26 mouse cellular contexts compared by ENCODE assay signal in genomic region chr10:9242596-9243280, GRCm38 (mm10).
DNase-seq lines count a peak whose midpoint lies in the region; ATAC-seq lines count a peak whose summit lies in the region.
"Had no signal": no experiment of that assay in that cellular context is flagged by ENCODE, and none has a peak within 500 bp of the region (broad histone marks: within the 10 kb centered on the region; RNA-seq: fewer than 3 reads in every experiment).

No protein-coding gene starts in this region.

- no peak overlapping the region for H3K4me3 ChIP-seq in forebrain, embryonic 12.5 days (replicated peaks)
- no peak overlapping the region for H3K4me3 ChIP-seq in forebrain, embryonic 10.5 days
- no peak overlapping the region for H3K4me3 ChIP-seq in hindbrain, embryonic 15.5 days
- no peak overlapping the region for H3K4me3 ChIP-seq in hindbrain, embryonic 12.5 days
- H3K4me3 ChIP-seq in forebrain, embryonic 16.5 days (replicated peaks; ENCODE audit: low read length), result no peak overlapping the region
- no peak overlapping the region for H3K4me3 ChIP-seq in midbrain, embryonic 15.5 days
- H3K4me3 ChIP-seq: embryonic facial prominence, embryonic 12.5 days; limb, embryonic 12.5 days; liver, embryonic 15.5 days; neural tube, embryonic 13.5 days had no signal

- no peak overlapping the region for H3K4me2 ChIP-seq in forebrain, embryonic 12.5 days
- no peak overlapping the region for H3K4me2 ChIP-seq in hindbrain, embryonic 15.5 days
- H3K4me2 ChIP-seq in hindbrain, embryonic 12.5 days (replicated peaks), result no peak overlapping the region
- no peak overlapping the region for H3K4me2 ChIP-seq in forebrain, embryonic 16.5 days (ENCODE audit: low read length)
- H3K4me2 ChIP-seq in midbrain, embryonic 15.5 days, result no peak overlapping the region
- H3K4me2 ChIP-seq: embryonic facial prominence, embryonic 12.5 days; limb, embryonic 12.5 days; liver, embryonic 15.5 days; lung, embryonic 14.5 days; neural tube, embryonic 13.5 days had no signal

- intact Hi-C loops in left cerebral cortex, postnatal 14 days (cut with DNase I), result no loop called here

- no peaks in the 10 kb centered on the region for H3K9me3 ChIP-seq in forebrain, embryonic 12.5 days
- no peaks in the 10 kb centered on the region for H3K9me3 ChIP-seq in forebrain, embryonic 10.5 days
- H3K9me3 ChIP-seq in hindbrain, embryonic 15.5 days, result no peaks in the 10 kb centered on the region
- no peaks in the 10 kb centered on the region for H3K9me3 ChIP-seq in hindbrain, embryonic 12.5 days (replicated peaks)
- no peaks in the 10 kb centered on the region for H3K9me3 ChIP-seq in forebrain, embryonic 16.5 days (ENCODE audit: control insufficient read depth, low read length)
- H3K9me3 ChIP-seq in midbrain, embryonic 15.5 days, result no peaks in the 10 kb centered on the region
- H3K9me3 ChIP-seq: embryonic facial prominence, embryonic 12.5 days; G1E; limb, embryonic 12.5 days; liver, embryonic 15.5 days; neural tube, embryonic 13.5 days had no signal

- no peaks in the 10 kb centered on the region for H3K27me3 ChIP-seq in forebrain, embryonic 12.5 days
- H3K27me3 ChIP-seq in forebrain, embryonic 10.5 days (ENCODE audit: poor library complexity, severe bottlenecking), result no peaks in the 10 kb centered on the region
- H3K27me3 ChIP-seq in hindbrain, embryonic 15.5 days, result no peaks in the 10 kb centered on the region
- no peaks in the 10 kb centered on the region for H3K27me3 ChIP-seq in hindbrain, embryonic 12.5 days
- H3K27me3 ChIP-seq in forebrain, embryonic 16.5 days (replicated peaks; ENCODE audit: control insufficient read depth, insufficient read depth, low read length), result no peaks in the 10 kb centered on the region
- no peaks in the 10 kb centered on the region for H3K27me3 ChIP-seq in midbrain, embryonic 15.5 days (replicated peaks)
- H3K27me3 ChIP-seq: embryonic facial prominence, embryonic 12.5 days; limb, embryonic 12.5 days; liver, embryonic 15.5 days; neural tube, embryonic 13.5 days; Patski had no signal

- no peak for DNase-seq in forebrain, embryonic 10.5 days (ENCODE audit: extremely low spot score, low spot score)
- DNase-seq in left cerebral cortex, postnatal 14 days (ENCODE audit: low spot score in 2 of 2), result no peak
- no peak for DNase-seq in frontal cortex, postnatal 25 days (ENCODE audit: low spot score in 2 of 2)
- DNase-seq: adrenal gland, postnatal 10 days; cerebellum, adult 11-12 months; cerebellum, adult 9-11 months; embryo, embryonic 11 days; gastrocnemius, postnatal 10 days; heart, postnatal 14 days; kidney, adult 8-10 months; lung, embryonic 14.5 days; lung, postnatal 14 days; right cerebral cortex, postnatal 4 days had no signal

- no peaks in the 10 kb centered on the region for H3K36me3 ChIP-seq in forebrain, embryonic 12.5 days (replicated peaks)
- H3K36me3 ChIP-seq in forebrain, embryonic 10.5 days (replicated peaks), result no peaks in the 10 kb centered on the region
- H3K36me3 ChIP-seq in hindbrain, embryonic 15.5 days, result no peaks in the 10 kb centered on the region
- H3K36me3 ChIP-seq in hindbrain, embryonic 12.5 days, result no peaks in the 10 kb centered on the region
- no peaks in the 10 kb centered on the region for H3K36me3 ChIP-seq in forebrain, embryonic 16.5 days (ENCODE audit: control insufficient read depth, insufficient read depth)
- no peaks in the 10 kb centered on the region for H3K36me3 ChIP-seq in midbrain, embryonic 15.5 days (replicated peaks)
- H3K36me3 ChIP-seq: embryonic facial prominence, embryonic 12.5 days; G1E; limb, embryonic 12.5 days; liver, embryonic 15.5 days; neural tube, embryonic 13.5 days had no signal

- H3K27ac ChIP-seq in forebrain, embryonic 12.5 days, result no peak overlapping the region
- no peak overlapping the region for H3K27ac ChIP-seq in forebrain, embryonic 10.5 days
- no peak overlapping the region; the same call in 1 of the 2 replicates for H3K27ac ChIP-seq in hindbrain, embryonic 15.5 days (replicated peaks)
- no peak overlapping the region for H3K27ac ChIP-seq in hindbrain, embryonic 12.5 days
- peak overlapping the region; percentile 9; the same call in 1 of the 2 replicates for H3K27ac ChIP-seq in forebrain, embryonic 16.5 days (ENCODE audit: low read length)
- H3K27ac ChIP-seq in midbrain, embryonic 15.5 days, result peak overlapping the region; percentile 55
- H3K27ac ChIP-seq: embryonic facial prominence, embryonic 12.5 days; kidney, postnatal 0 days; limb, embryonic 12.5 days; liver, embryonic 15.5 days; neural tube, embryonic 13.5 days had no signal

- WGBS in forebrain, embryonic 12.5 days, result 82% methylated on average over 7 of the region's 7 CpGs
- 92% methylated on average over 7 of the region's 7 CpGs for WGBS in forebrain, embryonic 10.5 days
- 56% methylated on average over 7 of the region's 7 CpGs for WGBS in hindbrain, embryonic 15.5 days
- 67% methylated on average over 7 of the region's 7 CpGs for WGBS in hindbrain, embryonic 12.5 days
- 70% methylated on average over 7 of the region's 7 CpGs for WGBS in forebrain, embryonic 16.5 days
- WGBS in midbrain, embryonic 15.5 days, result 57% methylated on average over 7 of the region's 7 CpGs

- H3K9ac ChIP-seq in forebrain, embryonic 12.5 days, result no peak overlapping the region
- H3K9ac ChIP-seq in hindbrain, embryonic 15.5 days, result no peak overlapping the region
- no peak overlapping the region for H3K9ac ChIP-seq in hindbrain, embryonic 12.5 days
- no peak overlapping the region for H3K9ac ChIP-seq in forebrain, embryonic 16.5 days (replicated peaks; ENCODE audit: low read depth, low read length)
- H3K9ac ChIP-seq in midbrain, embryonic 15.5 days, result no peak overlapping the region
- H3K9ac ChIP-seq: embryonic facial prominence, embryonic 12.5 days; limb, embryonic 12.5 days; liver, embryonic 15.5 days; lung, embryonic 14.5 days; neural tube, embryonic 13.5 days had no signal

- no peaks in the 10 kb centered on the region; the same call in 1 of the 2 replicates for H3K4me1 ChIP-seq in forebrain, embryonic 12.5 days
- no peaks in the 10 kb centered on the region for H3K4me1 ChIP-seq in forebrain, embryonic 10.5 days
- 0 out of 2 replicates have a peak, but pooled peaks cover 9% of the 10 kb centered on the region for H3K4me1 ChIP-seq in hindbrain, embryonic 15.5 days (replicated peaks)
- 0 out of 2 replicates have a peak, but pooled peaks cover 4% of the 10 kb centered on the region for H3K4me1 ChIP-seq in hindbrain, embryonic 12.5 days
- peaks cover 12% of the 10 kb centered on the region for H3K4me1 ChIP-seq in forebrain, embryonic 16.5 days (replicated peaks; ENCODE audit: control insufficient read depth, insufficient read depth, low read length)
- H3K4me1 ChIP-seq in midbrain, embryonic 15.5 days, result peaks cover 16% of the 10 kb centered on the region
- H3K4me1 ChIP-seq: embryonic facial prominence, embryonic 12.5 days; limb, embryonic 12.5 days; liver, embryonic 15.5 days had no signal

- peak; percentile 51; the same call in 1 of the 2 replicates for ATAC-seq in forebrain, embryonic 12.5 days (ENCODE audit: low FRiP score)
- peak; percentile 56; the same call in 1 of the 2 replicates for ATAC-seq in hindbrain, embryonic 15.5 days (ENCODE audit: low FRiP score, low read depth)
- ATAC-seq in hindbrain, embryonic 12.5 days (ENCODE audit: low FRiP score), result no peak
- peak; percentile 27 for ATAC-seq in forebrain, embryonic 16.5 days
- ATAC-seq in midbrain, embryonic 15.5 days (replicated peaks), result no peak; the same call in 1 of the 2 replicates
- ATAC-seq: intestine, embryonic 16.5 days; Patski had no signal

Comparison
In these comparisons a context has a peak if more than half of its experiments do, and no peak if none do; other contexts are left out.
1. ATAC-seq: peak in forebrain, embryonic 12.5 days (single experiment), hindbrain, embryonic 15.5 days (single experiment) and forebrain, embryonic 16.5 days (single experiment); none in hindbrain, embryonic 12.5 days (single experiment) and midbrain, embryonic 15.5 days (single experiment).
2. H3K27ac ChIP-seq: peak in forebrain, embryonic 16.5 days (single experiment) and midbrain, embryonic 15.5 days (single experiment); none in forebrain, embryonic 12.5 days (single experiment), forebrain, embryonic 10.5 days (single experiment), hindbrain, embryonic 15.5 days (single experiment) and hindbrain, embryonic 12.5 days (single experiment).